Mouse (Mus musculus): ENCODE results near the gene Rbm17.

DNA sequence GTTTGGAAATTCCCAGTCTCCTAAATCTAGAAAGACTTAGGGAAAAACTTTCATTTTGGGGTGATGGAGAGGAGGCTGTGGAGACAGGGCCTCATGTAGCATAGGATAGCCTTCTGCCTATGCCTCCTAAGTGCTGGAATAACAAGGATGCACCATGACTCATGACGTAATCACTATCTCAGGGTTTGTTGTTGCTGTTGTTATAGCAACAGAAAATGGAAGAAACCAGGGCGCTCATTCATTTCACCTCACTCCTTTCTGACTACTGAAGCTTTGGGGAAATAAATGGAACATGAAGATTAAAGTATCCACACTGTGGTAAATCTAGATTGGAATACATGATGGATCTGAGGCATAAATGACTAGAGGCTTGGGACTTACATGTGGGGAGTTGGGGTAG lies 19.8 kb upstream of the Rbm17 start:
- TF ChIP-seq USF1 (IDR thresholded peaks at IDR 0.05; ENCODE audit: low read depth, low read length): no peak
- no peak for TF ChIP-seq GATA1 (IDR thresholded peaks at IDR 0.05; ENCODE audit: low read depth, low read length)
- no peak for TF ChIP-seq TAL1 (IDR thresholded peaks at IDR 0.05; ENCODE audit: low read length)
- no peak for TF ChIP-seq CTCF (IDR thresholded peaks at IDR 0.05 in 2 of 3, conservative IDR thresholded peaks at IDR 0.05 in 1 of 3; ENCODE audit: control insufficient read depth in 1 of 3, insufficient read depth in 1 of 3, low read depth in 2 of 3, low read length in 3 of 3, poor library complexity in 1 of 3, severe bottlenecking in 1 of 3)
- no peak for TF ChIP-seq BHLHE40 (IDR thresholded peaks at IDR 0.05; ENCODE audit: borderline replicate concordance, low read depth, low read length)
- TF ChIP-seq ZC3H11A (IDR thresholded peaks at IDR 0.05; ENCODE audit: low read depth, low read length): no peak
- TF ChIP-seq POLR2A (IDR thresholded peaks at IDR 0.05; ENCODE audit: control insufficient read depth in 1 of 2, insufficient read depth in 1 of 2, low read depth in 1 of 2, low read length in 2 of 2, poor library complexity in 1 of 2): no peak
- TF ChIP-seq GABPA (IDR thresholded peaks at IDR 0.05; ENCODE audit: low read depth, low read length): no peak
- TF ChIP-seq MAX (IDR thresholded peaks at IDR 0.05; ENCODE audit: low read length): no peak
- no peak for TF ChIP-seq NRF1 (IDR thresholded peaks at IDR 0.05; ENCODE audit: insufficient read depth, low read depth, low read length, poor library complexity, severe bottlenecking)

All from MEL (cell line).